9 mouse cellular contexts compared by ENCODE assay signal in the genomic region with DNA sequence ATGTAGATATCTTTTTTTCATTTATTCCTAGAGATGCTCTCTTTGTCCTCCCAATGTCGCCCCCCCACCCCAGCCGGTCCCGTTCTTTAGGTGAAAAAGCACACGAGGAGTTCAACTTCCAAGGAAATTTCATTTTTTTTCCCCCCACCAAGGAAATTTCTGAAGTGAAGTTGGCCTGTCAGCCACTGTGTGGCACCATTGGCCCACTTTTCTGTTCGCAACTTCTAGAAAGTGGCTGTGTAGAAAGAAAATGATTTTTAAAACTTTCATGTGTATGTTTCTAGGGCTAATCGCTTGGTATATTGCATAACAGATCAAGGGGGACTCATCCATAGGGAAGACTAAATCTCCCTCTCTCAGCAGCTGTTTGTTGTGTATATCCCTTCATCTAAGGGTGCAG. TPM values are rescaled to one million over a fixed set of nuclear protein-coding genes. Genes with fewer than 3 reads are reported as not detected.
A peak's percentile ranks its signal among the peaks of the same experiment; 100 is the strongest.
DNase-seq lines count a peak whose midpoint lies in the region; ATAC-seq and TF ChIP-seq lines count a peak whose summit lies in the region.
"Had no signal": no experiment of that assay in that cellular context is flagged by ENCODE, and none has a peak within 500 bp of the region (broad histone marks: within the 10 kb centered on the region; RNA-seq: fewer than 3 reads in every experiment).

No protein-coding gene starts in this region.

- peak; percentile 53 for TF ChIP-seq CTCF in forebrain, postnatal 0 days (IDR thresholded peaks at IDR 0.05; ENCODE audit: low read depth)
- TF ChIP-seq CTCF in left cerebral cortex, adult 2 months (IDR thresholded peaks at IDR 0.05): peak; percentile 50

- no peak overlapping the region for H3K4me2 ChIP-seq in forebrain, postnatal 0 days (ENCODE audit: low read depth)
- no peak overlapping the region for H3K4me2 ChIP-seq in forebrain, embryonic 15.5 days (replicated peaks)

- H3K36me3 ChIP-seq in forebrain, postnatal 0 days (ENCODE audit: insufficient read depth): no peaks in the 10 kb centered on the region
- no peaks in the 10 kb centered on the region for H3K36me3 ChIP-seq in forebrain, embryonic 15.5 days
- H3K36me3 ChIP-seq in ES-E14 (ENCODE audit: control insufficient read depth, insufficient read depth, low read length, poor library complexity, severe bottlenecking): no peaks in the 10 kb centered on the region

- no peak overlapping the region for H3K9ac ChIP-seq in forebrain, postnatal 0 days
- no peak overlapping the region for H3K9ac ChIP-seq in forebrain, embryonic 15.5 days (replicated peaks)
- H3K9ac ChIP-seq in ES-E14 (ENCODE audit: insufficient read depth, low read depth, low read length, poor library complexity, severe bottlenecking): no peak overlapping the region

- H3K4me1 ChIP-seq in forebrain, postnatal 0 days (ENCODE audit: insufficient read depth): no peaks in the 10 kb centered on the region
- no peaks in the 10 kb centered on the region for H3K4me1 ChIP-seq in forebrain, embryonic 15.5 days
- no peaks in the 10 kb centered on the region for H3K4me1 ChIP-seq in ES-E14 (ENCODE audit: control insufficient read depth in 2 of 2, insufficient read depth in 2 of 2, low read length in 2 of 2, poor library complexity in 1 of 2)

- in situ Hi-C loops in ES-E14 (cut with MboI; ENCODE audit: low sequenced_read_pairs in 2 of 2, unreplicated experiment in 2 of 2): loop anchor here (25.0 kb wide), 3 partner anchors 156 to 881 kb away; no protein-coding TSS in a partner anchor

- no peaks in the 10 kb centered on the region for H3K27me3 ChIP-seq in forebrain, postnatal 0 days (ENCODE audit: insufficient read depth, low read length)
- no peaks in the 10 kb centered on the region for H3K27me3 ChIP-seq in forebrain, embryonic 15.5 days

- no peak overlapping the region for H3K27ac ChIP-seq in forebrain, postnatal 0 days (ENCODE audit: low read depth, low read length)
- no peak overlapping the region for H3K27ac ChIP-seq in forebrain, embryonic 15.5 days (replicated peaks)
- H3K27ac ChIP-seq in left cerebral cortex, adult 2 months: no peak overlapping the region
- H3K27ac ChIP-seq in ES-E14 (ENCODE audit: insufficient read depth, low read depth, low read length, poor library complexity, severe bottlenecking): no peak overlapping the region

- intact Hi-C loops in left cerebral cortex, adult 2 months (cut with DNase I): loop anchor here (2.0 to 5.0 kb wide), 2 partner anchors 171 to 870 kb away; no protein-coding TSS in a partner anchor
- intact Hi-C loops in left cerebral cortex, postnatal 36 days (cut with DNase I): loop anchor here (5.0 kb wide), 2 partner anchors 171 to 871 kb away; no protein-coding TSS in a partner anchor
- intact Hi-C loops in left cerebral cortex, postnatal 4 days (cut with DNase I): loop anchor here (5.0 kb wide), 2 partner anchors 141 to 871 kb away; no protein-coding TSS in a partner anchor
- intact Hi-C loops in gastrocnemius, postnatal 36 days (cut with DNase I): no loop called here

- 79% methylated on average over 6 of the region's 6 CpGs for WGBS in forebrain, postnatal 0 days
- WGBS in forebrain, embryonic 15.5 days: 74% methylated on average over 6 of the region's 6 CpGs

- peak; percentile 14 for DNase-seq in forebrain, postnatal 0 days
- no peak for DNase-seq in left cerebral cortex, adult 2 months (ENCODE audit: extremely low spot score in 1 of 2, low spot score in 2 of 2)
- DNase-seq in left cerebral cortex, postnatal 36 days (ENCODE audit: low spot score in 2 of 2): no peak
- DNase-seq in 3T3-L1 (ENCODE audit: low read depth, low spot score) (peak; percentile 42), ES-E14 (ENCODE audit: low read depth, low spot score) (no peak)
- no peak for DNase-seq in left cerebral cortex, postnatal 4 days
- no peak for DNase-seq in gastrocnemius, postnatal 36 days

- no peak for ATAC-seq in forebrain, postnatal 0 days
- ATAC-seq in forebrain, embryonic 15.5 days (replicated peaks): no peak
- ATAC-seq: forebrain, embryonic 16.5 days had no signal

- no peak overlapping the region for H3K4me3 ChIP-seq in forebrain, postnatal 0 days (ENCODE audit: low read depth, low read length)
- H3K4me3 ChIP-seq in forebrain, embryonic 15.5 days: no peak overlapping the region
- no peak overlapping the region for H3K4me3 ChIP-seq in left cerebral cortex, adult 2 months
- no peak overlapping the region for H3K4me3 ChIP-seq in ES-E14 (ENCODE audit: insufficient read depth in 1 of 2, low read depth in 1 of 2, low read length in 2 of 2, poor library complexity in 1 of 2, severe bottlenecking in 1 of 2)

- no peaks in the 10 kb centered on the region for H3K9me3 ChIP-seq in forebrain, postnatal 0 days (ENCODE audit: low read length)
- H3K9me3 ChIP-seq in forebrain, embryonic 15.5 days: no peaks in the 10 kb centered on the region
- no peaks in the 10 kb centered on the region for H3K9me3 ChIP-seq in ES-E14 (ENCODE audit: control insufficient read depth, insufficient read depth, low read depth, low read length)

TF ChIP-seq in ES-E14, 5 proteins besides CTCF, POLR2A, EP300 and RAD21:
- no peak for TF ChIP-seq HCFC1 (IDR thresholded peaks at IDR 0.05; ENCODE audit: borderline replicate concordance, insufficient read depth, low read length)
- no peak for TF ChIP-seq CHD2 (IDR thresholded peaks at IDR 0.05; ENCODE audit: low read depth, low read length)
- no peak for TF ChIP-seq MAFK (IDR thresholded peaks at IDR 0.05; ENCODE audit: insufficient read depth, low read depth, low read length)
- 0 out of 2 replicates have a peak, but pooled peaks have one; percentile 12 for TF ChIP-seq ZC3H11A (IDR thresholded peaks at IDR 0.05; ENCODE audit: borderline replicate concordance, low read depth, low read length)

RNA-seq across cellular contexts. Expression of gene Las1l, which starts 49.6 kb away (rescaled TPM):
- 33.3 and 51.2 TPM in 2 replicates for total RNA-seq in forebrain, postnatal 0 days (2014; rRNA removed)
- 33.1 and 54.4 TPM in 2 replicates for polyA plus RNA-seq in forebrain, postnatal 0 days (2015; fragmentation: Nextera tagmentation; extraction: Ambion mirVana)
- 78.1 and 78.3 TPM in 2 replicates for polyA plus RNA-seq in forebrain, embryonic 15.5 days (2015; fragmentation: Nextera tagmentation; extraction: Ambion mirVana)
- total RNA-seq in left cerebral cortex, adult 2 months (2021): 10 to 100 TPM; 58.4 to 63.6 TPM
- 10 to 100 TPM; 44.6 to 60.7 TPM for total RNA-seq in left cerebral cortex, postnatal 36 days (2021)
- 51.7 and 56.1 TPM in 2 replicates for total RNA-seq in ES-E14 (2012; rRNA removed)
- 10 to 100 TPM; 83.7 to 88.4 TPM for total RNA-seq in left cerebral cortex, postnatal 4 days (2021)
- total RNA-seq in gastrocnemius, postnatal 36 days (2021): 10 to 100 TPM; 23.6 to 27.9 TPM

Comparison
In these comparisons a context has a peak if more than half of its experiments do, and no peak if none do; other contexts are left out.
1. DNase-seq: peak in forebrain, postnatal 0 days (single experiment) and 3T3-L1 (single experiment); none in left cerebral cortex, adult 2 months (0 of 2), left cerebral cortex, postnatal 36 days (0 of 2), ES-E14 (single experiment), left cerebral cortex, postnatal 4 days (single experiment) and gastrocnemius, postnatal 36 days (0 of 2).